Mouse (Mus musculus) layer of hippocampus, adult 6 months (tissue): ENCODE measurements around the gene Ctsz. TPM values are rescaled to one million over a fixed set of nuclear protein-coding genes. Genes with fewer than 3 reads are reported as not detected.

Source experiments
- long read RNA-seq, 2 experiments: library from polyadenylated mRNA; unstranded; transcript quantifications; one replicate each; pipeline ENCODE4 v2.0.0; 2019 to 2020
- polyA plus RNA-seq: library from polyadenylated mRNA; unstranded; fragments of <200 nt; fragmentation: Nextera tagmentation; gene quantifications from 2 replicates; pipeline ENCODE4 v1.2.3, GENCODE M21; 2021

Gene Ctsz
- polyA plus RNA-seq = 122 and 156 TPM in 2 replicates
- long read RNA-seq, experiment 1, transcript Ctsz-201 (6 exons, 1,441 nt) = major isoform, 176 of 185 reads
- long read RNA-seq, experiment 1, partial matches to known transcripts = 7 of 185 reads
- long read RNA-seq, experiment 1, other reads (novel, unspliced or antisense) = 2 of 185 reads
- long read RNA-seq, experiment 2, transcript Ctsz-201 (6 exons, 1,441 nt) = major isoform, 281 of 287 reads
- long read RNA-seq, experiment 2, partial matches to known transcripts = 1 of 287 reads
- long read RNA-seq, experiment 2, other reads (novel, unspliced or antisense) = 5 of 287 reads

GRCm38 (mm10) chr2:174438737-174439449 lies at the start of gene Ctsz:
TSS of gene Ctsz (minus strand) at chr2:174439039.

GRCm38 (mm10) chr2:174472818-174473549 lies 34.1 kb upstream of the Ctsz start, which contains the start of gene Prelid3b:
TSS of gene Prelid3b (minus strand) at chr2:174473081.

GRCm38 (mm10) chr2:174463789-174464523 lies 25.1 kb upstream of the Ctsz start, which contains the start of gene Atp5e:
TSS of gene Atp5e (minus strand) at chr2:174464105.

GRCm38 (mm10) chr2:174450353-174450752 lies 11.5 kb upstream of the Ctsz start, which contains the start of gene Tubb1:
TSS of gene Tubb1 (plus strand) at chr2:174450695.

GRCm38 (mm10) chr2:174415731-174416310 lies 23.0 kb downstream of the Ctsz start, which contains the start of gene Nelfcd:
TSS of gene Nelfcd (plus strand) at chr2:174415804.

Other genes starting within 250 kb of the Ctsz start
- gene Gnas, start 154.7 kb downstream of the Ctsz start, polyA plus RNA-seq = 511 and 534 TPM in 2 replicates
- gene Gm20721, start 92.3 kb downstream of the Ctsz start, polyA plus RNA-seq = 32.6 and 77.3 TPM in 2 replicates
- gene Nelfcd, start 23.2 kb downstream of the Ctsz start, polyA plus RNA-seq = 47.3 and 47.8 TPM in 2 replicates
- gene Tubb1, start 11.7 kb upstream of the Ctsz start, polyA plus RNA-seq = not detected in 2 replicates
- 1,680 and 1,841 TPM in 2 replicates for gene Atp5e, start 25.1 kb upstream of the Ctsz start, polyA plus RNA-seq
- gene Prelid3b, start 34.0 kb upstream of the Ctsz start, polyA plus RNA-seq = 102 and 103 TPM in 2 replicates
- gene Zfp831, start 204.5 kb upstream of the Ctsz start, polyA plus RNA-seq = 1.3 and 1.5 TPM in 2 replicates